Mouse (Mus musculus) yolk sac, embryonic 10.5 days (tissue): Measurements from ENCODE around the gene Pacsin3.

Experiments used
- DNase-seq: peaks from one replicate; pipeline ENCODE4 v3.0.0-alpha.2; 2017; ENCODE audit warnings: low spot score

Pacsin3 gene

GRCm38 (mm10) chr2:91305926-91306325, 50.2 kb downstream of the Pacsin3 start:
- DNase-seq, result no peak

- no peak for DNase-seq
These were observed 50.8 kb downstream of the Pacsin3 start for GRCm38 (mm10) chr2:91306589-91306988.

- no peak for DNase-seq
These were observed 52.9 kb downstream of the Pacsin3 start for GRCm38 (mm10) chr2:91308680-91309079.

DNA sequence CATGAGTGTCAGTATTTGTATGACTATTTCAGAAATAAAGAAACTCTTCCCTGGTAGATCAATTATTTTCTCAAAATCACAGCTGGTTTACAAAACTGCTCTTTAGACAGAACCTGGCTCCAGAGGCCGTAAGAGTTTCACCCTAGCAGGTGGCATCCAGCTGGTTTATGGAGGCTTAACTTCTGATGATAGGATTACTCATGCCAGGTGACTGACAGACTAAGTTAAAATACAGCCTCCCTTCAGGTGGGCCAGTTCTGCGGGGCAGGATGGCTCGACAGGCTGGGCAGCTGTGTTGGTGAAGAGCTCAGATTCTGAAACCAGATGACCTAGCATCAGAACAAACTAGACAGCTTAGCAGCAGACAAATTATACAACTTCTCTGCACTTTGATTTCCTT, 53.8 kb downstream of the Pacsin3 start:
- DNase-seq, result no peak

DNA sequence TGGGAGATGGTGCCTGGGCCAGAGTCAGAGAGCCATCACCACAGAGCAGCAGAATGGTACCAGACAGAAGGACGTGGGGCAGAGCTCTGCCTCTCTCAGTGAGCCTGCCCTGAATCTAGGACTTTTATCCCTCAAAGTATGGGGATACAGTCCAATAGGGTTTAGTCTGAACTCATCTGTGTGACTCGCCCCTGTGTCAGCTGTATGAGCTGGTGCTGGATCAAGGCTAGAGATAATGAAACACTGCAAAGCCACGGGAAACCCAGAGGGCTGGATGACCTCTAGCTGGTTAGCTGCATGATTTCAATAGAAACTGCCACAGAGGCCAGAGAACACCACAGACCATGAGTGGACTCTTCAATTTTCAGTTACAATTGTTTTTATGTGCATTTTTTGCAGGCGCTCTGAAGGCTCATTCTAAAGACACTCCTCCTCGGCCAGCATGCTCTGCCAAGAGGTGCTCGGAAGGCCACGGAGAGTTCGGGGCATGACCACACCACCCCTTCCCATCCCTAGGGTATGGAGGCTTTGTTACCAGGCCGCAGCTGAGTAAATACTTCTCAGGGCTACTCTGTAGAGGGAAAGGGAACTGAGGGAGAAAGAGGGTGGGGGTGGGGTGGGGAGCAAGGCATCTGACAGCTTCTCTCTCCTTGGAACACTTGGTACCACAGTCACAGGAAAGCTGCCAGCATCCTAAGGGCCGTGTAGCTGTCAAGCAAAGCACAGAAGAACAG, 57.0 kb downstream of the Pacsin3 start:
- no peak for DNase-seq

DNA sequence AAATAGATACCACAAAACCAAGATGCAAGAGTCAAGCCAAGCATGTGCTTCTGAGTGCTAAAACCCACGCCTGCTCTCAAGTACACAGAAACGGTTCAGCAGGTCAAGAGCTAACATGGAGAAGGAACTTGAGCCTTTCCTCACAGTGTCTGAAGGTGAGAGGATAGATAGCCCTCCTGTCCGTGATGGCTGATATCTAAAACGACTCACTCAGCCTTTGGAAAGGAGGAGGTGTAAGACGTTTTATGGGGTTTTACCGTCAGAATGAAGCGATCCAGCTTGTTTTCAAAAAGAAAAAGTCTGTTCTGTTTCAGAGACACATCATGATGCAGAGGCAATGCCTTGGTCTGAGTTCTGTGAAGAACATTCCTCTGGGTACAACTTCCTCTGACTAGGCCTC, 58.4 kb downstream of the Pacsin3 start:
- no peak for DNase-seq
